Mouse (Mus musculus) adrenal gland, adult 8-10 months (tissue): ENCODE measurements around the gene Nr5a1. TPM values are rescaled to one million over a fixed set of nuclear protein-coding genes. Genes with fewer than 3 reads are reported as not detected.

Source experiments
- DNase-seq: peaks from one replicate; pipeline ENCODE4 v3.0.0; 2022
- total RNA-seq, 4 experiments: library from RNA; stranded (reverse); gene quantifications; 2 replicates each; pipeline ENCODE4 v1.2.4; 2022

Gene Nr5a1
- total RNA-seq, 4 experiments from 2014 or later = 272 to 809 (median 569) TPM

GRCm38 (mm10) chr2:38704336-38704735 lies 10.0 kb downstream of the Nr5a1 start:
- no peak for DNase-seq

DNA sequence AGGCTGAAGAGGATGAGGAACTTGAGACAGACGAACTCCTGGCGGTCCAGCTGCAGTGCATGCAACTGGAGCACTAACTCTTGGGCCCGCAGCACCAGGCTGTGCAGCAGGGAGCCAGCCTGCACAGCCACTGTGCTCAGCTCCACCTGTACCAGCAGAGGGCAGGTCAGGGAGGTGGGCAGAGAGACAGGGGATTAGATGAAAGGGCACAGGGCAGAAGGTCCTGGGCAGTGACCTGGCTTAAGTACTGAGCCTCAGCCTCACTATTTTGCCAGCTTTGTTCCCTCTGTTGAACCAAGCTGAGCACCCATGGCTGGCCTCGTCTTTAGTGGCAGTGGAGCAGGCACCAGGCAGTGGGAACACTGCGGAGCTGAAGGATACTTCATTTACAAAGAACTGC lies 14.2 kb downstream of the Nr5a1 start:
- DNase-seq = no peak

DNA sequence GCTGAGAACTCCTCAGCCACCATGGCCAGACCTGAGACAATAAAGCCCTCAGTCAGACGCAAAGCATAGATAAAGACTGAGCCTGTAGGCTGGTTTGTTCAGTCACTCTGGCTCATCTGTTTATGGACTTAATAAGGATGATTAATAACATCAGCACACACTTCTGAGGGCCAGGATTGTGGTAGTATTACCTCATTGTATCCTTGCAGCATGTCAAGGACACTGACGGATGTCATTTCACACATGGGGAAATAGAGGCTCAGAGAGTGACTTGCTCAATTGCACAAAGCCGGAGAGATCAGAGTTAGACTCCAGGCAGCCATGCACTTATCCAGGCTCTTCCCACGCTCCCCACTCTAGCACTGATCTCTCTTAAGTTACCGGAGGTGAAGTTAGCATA lies 15.7 kb downstream of the Nr5a1 start:
- DNase-seq = peak; percentile 71

DNA sequence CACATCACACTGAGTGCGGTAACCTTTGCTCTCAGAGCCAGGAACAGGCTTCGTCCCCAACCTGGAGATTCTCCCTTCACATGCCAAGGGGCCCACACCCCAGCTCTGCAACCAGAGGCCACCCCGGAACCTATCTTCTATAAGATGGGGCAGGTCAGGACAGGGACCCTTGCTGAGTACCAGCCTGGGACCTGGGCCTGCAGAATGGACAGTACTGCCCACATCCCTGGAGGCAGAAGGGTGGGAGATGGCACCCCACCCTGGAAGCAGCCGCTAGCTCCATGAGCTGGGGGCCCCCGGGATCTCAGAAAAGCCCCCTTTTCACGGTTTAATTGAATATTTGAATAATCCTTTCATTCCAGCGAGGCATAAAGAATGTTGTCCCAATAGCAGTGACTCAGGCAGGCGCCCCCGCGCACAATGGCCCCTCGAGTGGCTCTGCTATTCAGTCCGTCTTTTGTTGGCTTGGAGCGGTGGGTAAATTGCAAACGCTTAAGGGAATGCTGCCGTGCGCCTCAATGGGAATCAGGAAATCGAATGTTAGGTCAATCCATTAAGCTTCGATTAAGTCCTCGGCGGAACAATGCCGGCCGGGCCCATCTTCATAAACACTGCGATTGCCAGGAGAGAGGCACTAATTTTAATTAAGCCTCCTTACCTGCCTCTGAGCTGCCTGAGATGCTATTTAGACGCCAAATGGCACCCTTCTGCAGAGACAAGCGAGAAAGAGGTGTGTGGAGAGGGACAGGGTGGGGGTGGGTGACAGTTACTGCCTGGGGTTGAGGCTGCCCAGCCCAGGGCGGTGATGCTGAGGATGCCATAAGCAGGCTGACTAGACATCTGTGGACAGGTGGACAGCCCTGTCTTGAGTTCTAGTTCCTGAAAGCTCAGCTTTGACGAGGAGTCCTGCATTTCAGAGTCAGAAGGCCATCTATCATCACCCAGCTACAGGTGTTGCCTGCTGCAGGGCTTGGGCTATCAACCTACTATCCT lies 16.9 kb downstream of the Nr5a1 start:
- DNase-seq = no peak

GRCm38 (mm10) chr2:38695770-38696169 lies 18.6 kb downstream of the Nr5a1 start:
- DNase-seq = no peak

DNA sequence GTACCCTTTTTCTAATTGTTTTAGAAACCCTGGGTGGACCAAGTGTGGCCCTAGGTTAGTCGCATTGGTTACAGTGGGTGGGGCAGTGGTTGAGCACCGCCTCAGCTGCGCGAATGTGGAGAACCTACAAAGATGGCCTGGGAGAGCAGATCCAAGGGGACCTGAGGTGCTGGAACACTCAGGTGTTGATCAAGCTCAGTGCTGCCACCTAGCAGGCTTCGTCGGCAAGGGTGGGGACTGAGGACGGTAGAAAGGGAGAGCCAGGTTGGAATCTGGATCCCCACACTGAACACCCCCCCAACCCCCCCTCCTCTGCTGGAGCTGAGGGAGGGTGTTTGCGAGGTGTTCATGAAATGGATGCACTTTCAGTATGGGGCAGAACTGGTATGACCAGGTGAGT lies 22.8 kb downstream of the Nr5a1 start:
- DNase-seq = no peak

DNA sequence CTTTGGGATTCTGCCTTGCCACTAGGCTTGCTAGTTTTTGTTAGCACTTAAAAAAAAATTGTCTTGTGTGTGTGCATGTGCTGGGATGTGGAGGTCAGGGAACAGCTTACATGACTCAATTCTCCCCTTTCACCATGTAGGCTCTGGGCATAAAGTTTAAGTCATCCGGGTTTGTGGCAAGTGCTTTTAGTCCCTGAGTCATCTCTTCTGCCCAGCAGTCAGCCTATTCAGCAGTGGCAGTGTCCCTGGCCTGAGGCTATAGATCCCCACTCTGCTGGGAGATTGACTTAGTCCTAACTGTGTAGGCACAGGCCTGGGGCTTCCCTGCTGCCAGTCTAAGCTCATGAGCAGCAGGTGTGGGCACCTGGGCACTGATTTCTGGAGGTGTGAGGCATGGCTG lies 24.5 kb downstream of the Nr5a1 start:
- peak; percentile 77 for DNase-seq

DNA sequence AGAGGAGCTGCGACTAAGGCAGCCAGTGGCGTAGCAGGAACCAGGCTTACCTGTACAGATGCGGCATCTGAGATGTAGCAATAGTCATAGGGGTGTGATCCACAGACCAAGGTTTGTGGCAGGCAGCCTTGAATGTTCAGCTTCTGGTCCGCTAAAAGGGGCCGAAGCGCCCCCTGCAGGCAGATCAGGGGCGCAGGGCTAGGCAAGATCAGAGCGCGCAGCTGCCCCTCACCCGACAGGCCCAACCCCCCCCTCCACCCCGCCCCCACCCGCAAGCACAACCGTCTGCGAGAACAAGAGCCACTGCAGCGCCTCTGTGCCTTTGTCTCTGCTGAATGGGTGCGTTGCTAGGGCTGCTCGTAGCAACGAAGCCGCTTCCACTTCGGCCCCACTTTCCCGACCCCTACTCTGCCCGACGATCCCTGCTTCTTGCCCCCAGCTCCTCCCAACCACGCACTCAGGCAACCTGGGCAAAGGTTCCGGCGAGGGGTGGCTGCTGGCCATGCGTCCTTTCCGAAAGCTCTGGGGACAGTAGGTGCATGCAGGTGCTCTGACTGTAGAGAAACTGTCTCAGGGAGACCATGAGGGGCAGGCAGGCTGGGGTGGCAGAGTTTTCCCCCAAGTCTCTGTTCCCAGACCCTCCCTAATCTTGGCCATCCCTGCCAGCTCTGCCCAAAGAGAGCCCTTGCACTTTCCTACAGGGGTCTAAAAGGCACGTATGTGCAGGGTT lies 25.4 kb downstream of the Nr5a1 start:
- DNase-seq = no peak

DNA sequence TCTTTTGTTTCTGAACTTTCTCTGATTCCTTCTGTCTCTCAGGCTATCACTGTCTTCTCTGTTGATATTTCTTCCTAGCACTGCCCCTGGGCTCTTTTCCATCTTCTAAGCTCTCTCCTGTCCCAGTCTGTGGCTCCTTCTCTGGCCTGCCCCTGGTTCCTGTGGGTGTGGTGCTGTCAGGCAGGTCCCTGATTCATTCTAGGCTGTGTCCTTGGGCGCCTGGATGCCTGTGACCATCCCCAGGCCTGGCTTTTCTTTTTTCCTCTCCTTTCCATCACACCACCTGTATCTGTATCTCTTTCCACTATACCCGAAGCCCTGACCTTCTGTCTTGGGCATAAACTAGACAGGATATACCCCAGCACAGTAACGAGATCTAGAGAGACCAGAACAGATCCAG lies 28.6 kb downstream of the Nr5a1 start:
- DNase-seq = no peak

DNA sequence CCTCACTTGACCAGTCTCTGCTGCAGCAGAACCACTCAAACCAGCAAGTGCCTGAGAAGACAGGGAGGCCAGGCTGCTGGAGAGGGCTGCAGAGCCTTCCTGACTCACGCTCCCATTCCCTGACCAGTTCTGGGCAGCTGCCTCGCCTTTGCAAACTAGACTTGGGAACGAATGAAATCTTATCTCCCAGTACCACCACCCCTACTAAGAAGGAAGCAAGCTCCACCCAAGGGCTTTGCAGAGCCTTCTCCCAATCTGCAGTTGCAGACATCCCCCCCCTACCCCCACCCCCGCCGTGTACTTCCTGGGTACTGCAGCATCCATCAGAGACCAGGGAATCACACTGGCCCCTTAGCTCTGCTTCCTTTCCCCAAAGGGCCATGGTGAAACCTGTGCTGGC lies 31.3 kb downstream of the Nr5a1 start:
- DNase-seq = no peak

GRCm38 (mm10) chr2:38682209-38682608 lies 32.1 kb downstream of the Nr5a1 start:
- DNase-seq = no peak

DNA sequence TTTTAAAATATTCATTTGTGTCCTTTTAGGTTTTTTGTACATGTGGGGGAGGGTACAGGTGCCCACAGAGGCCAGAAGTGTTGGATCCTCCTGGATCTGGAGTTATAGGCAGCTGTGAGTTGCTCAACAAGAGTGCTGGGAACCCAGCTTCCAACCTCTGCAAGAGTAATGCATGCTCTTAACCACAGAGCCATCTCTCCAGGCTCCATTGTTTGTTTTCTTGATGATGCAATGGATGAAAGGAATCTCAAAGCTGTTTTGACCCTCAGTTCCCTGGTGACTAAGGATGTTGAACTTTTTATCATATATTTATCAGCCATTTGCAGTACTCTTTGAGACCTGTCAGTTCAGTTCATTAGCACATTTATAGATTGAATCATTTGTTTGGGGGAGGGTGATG lies 35.4 kb downstream of the Nr5a1 start:
- no peak for DNase-seq

DNA sequence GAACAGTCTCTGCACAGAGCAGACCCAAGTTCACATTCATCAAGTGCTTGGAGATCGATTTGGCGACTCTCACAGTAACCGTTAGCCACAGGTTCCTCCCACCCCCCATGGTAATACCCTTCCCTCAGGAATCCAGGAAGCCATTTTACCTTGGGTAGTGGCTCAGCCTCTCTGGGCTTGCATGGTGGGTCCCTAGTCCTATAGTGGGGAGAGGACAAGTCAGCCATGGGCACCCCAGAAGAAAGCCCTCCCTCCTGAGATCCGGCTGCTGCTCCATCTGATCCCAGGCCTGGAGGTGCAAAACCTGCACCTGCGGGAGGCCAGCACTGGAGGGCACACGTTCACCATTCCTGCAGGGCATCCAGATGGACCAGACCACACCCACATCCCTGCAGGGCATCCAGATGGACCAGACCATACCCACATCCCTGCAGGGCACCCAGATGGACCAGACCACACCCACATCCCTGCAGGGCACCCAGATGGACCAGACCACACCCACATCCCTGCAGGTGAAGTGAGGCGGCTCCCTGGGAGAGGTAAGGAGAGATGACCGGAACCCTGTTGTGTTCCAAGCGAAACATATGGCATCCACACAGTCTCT lies 38.9 kb downstream of the Nr5a1 start:
- DNase-seq = no peak

DNA sequence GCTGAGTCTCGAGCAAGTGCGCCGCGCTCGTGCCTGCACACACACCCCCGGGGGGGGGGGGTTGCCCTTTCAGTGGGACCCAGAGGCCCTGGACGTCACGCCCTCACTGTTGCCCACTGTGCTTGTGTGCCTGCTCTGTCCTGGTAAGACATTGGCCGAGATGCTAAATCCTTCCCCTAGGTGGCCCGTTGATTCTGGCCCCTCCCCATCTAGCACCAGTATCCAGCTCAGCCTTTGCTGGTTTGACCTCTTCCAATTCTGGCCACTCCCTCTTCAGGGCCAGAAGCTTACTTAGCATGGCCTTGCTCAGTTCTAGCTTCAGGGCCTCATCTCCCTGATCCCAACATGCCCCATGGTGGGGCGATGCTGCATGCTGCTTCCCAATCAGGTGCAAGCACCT lies 41.8 kb downstream of the Nr5a1 start:
- no peak for DNase-seq

DNA sequence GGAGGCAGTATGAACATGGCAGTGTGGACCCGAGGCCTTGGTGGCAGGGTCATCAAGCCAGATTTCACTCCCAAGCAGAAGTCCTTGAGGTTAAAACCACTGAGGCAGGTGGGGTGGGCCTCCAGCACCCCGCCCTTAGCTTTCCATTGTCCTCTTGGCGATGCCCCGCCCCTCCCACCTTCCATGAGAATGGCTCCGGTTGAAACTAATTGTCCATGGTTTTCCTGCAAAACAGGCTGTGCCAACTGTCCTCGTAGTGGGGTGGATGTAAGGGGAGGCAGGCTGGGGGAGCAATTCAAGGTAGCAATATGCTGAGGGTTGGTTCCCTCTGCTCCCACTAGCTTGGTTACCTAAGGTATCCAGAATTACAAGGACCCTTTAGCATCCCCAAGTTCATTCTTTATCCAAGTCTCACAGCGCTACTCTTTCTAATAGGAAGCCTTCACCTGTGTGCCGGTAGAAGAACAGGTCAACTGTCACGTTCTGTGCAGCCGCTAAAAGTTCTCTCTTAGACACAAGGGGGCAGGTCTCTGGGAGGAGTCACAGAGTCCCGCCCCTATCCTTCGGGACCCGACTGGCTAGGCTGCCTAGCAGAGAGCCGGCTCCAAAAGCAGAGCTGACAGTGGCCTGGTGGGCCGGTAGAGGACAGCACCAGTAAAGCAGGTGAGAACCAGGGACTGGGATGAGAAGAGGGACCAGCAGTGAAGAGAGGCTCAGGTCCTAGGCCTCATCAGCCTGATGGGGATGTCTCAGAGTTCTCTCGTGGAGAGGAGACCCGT lies 45.4 kb downstream of the Nr5a1 start:
- no peak for DNase-seq

DNA sequence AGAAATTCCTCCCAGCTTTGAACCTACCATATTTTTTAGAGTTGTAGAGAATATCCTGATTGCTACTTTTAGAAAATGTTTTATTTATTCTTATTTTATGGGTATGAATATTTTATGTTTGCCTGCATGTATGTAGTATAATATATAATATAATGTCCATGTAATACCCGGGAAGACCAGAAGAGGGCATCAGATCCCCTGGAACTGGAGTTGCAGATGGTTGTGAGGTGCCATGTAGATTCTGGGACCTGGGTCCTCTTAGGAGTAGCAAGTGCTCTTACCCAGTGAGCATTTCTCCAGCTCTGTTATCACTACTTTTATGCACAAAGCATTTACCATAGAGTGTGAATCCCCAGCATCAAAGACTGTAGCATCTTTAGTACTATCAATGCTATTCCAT lies 52.9 kb downstream of the Nr5a1 start:
- DNase-seq = no peak

DNA sequence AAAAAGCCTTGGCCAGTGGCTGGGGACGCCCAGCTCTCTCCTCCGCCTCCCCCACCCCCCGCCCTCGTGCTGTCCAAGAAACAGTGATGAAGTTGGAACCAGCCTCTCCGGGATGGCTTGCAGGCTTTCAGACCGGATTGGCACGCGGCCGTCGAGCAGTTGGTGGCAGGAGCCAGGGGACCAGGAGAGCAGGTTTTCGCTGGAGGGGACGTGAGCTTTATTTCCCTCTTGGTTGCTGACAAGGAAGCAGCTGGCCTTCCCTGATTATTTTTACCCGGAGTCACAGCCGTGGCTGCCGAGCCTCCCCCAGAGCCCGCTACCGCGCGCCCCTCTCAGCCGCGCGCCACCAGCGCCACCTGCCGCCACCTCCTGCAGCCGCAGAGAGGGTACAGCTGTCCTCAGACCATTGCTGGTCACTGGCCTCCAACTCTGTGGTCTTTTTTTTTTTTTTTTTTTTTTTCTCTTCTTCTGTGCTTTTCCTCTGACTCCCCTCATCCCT lies 56.0 kb downstream of the Nr5a1 start:
- DNase-seq = peak; percentile 55

DNA sequence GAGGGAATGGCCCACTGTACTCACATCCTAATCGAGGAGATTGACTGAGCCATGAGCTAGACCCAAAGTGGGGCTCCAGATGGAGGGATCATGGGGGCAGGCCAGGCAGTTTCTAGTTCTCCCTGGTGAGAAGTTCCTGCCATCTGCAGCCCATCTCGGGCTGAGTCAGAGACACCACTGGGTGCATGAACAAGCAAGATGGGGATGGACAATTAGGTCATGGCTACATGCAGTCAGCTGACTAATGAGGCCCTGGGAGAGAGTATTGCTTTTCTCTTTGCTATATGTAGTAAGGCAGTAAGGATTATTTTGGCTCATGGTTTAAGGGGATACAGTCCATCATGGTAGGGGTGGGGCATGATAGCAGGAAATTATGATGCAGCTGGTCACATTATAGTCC lies 60.6 kb downstream of the Nr5a1 start:
- no peak for DNase-seq

- no peak for DNase-seq
These were observed 61.1 kb downstream of the Nr5a1 start for GRCm38 (mm10) chr2:38653293-38653619.

DNA sequence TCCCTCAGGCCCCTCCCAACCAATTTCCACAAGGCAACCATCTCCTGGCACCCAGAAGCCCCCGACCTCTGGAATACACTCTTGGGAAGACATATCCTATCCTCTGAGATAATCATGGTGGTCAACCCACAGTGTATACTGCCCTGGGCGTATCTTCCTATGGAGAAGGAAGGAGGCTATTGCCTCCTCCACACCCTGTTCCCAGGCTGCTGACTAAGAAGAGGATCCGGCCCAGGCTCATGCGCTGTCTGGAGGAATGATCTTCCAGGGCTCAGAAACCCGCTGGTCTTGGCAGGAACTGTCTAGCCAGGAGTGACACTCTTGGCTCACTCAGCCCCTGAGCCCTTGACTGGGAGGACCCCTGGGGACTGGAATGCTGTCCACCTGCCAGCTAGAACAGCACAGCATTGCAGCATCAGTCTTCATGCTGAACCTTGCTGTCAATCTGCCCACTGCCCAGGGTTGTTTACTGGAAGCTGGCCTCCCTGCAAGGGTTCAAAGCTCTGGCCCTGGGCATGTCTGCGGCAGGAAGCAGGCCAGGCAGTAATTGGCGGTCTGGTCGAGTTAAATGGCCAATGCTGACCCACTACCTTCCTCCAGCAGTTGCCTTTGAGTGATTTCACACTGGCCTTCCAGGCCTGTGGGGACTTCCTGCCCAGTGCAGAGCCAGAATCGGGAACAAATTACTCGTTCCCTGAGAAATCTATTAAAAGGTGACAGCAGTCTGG lies 61.6 kb downstream of the Nr5a1 start:
- DNase-seq = no peak

GRCm38 (mm10) chr2:38652098-38652497 lies 62.2 kb downstream of the Nr5a1 start:
- no peak for DNase-seq

GRCm38 (mm10) chr2:38650340-38650739 lies 64.0 kb downstream of the Nr5a1 start:
- no peak for DNase-seq
